Mouse (Mus musculus): ENCODE results near the gene Defb43. TPM values are rescaled to one million over a fixed set of nuclear protein-coding genes. Genes with fewer than 3 reads are reported as not detected.
A peak's percentile ranks its signal among the peaks of the same experiment; 100 is the strongest.

Defb43 gene
- total RNA-seq (2021): not detected

- DNase-seq: no peak
Measured at GRCm38 (mm10) chr14:63011471-63011870, at the start of gene Defb43. Defb43 (plus strand) TSS chr14:63011771.

GRCm38 (mm10) chr14:62963632-62964031 lies 47.9 kb upstream of the Defb43 start:
- DNase-seq: no peak
- intact Hi-C loops (cut with DNase I): no loop called here

More at GRCm38 (mm10) chr14:63011471-63011870, at the start of gene Defb43:
- intact Hi-C loops (cut with DNase I): no loop called here

- DNase-seq: no peak
- intact Hi-C loops (cut with DNase I): no loop called here
Measured at GRCm38 (mm10) chr14:62965342-62965741, 46.2 kb upstream of the Defb43 start.

GRCm38 (mm10) chr14:62965811-62966520 lies 45.6 kb upstream of the Defb43 start:
- no peak for DNase-seq
- intact Hi-C loops (cut with DNase I): no loop called here

GRCm38 (mm10) chr14:62975046-62975445 lies 36.5 kb upstream of the Defb43 start:
- intact Hi-C loops (cut with DNase I): no loop called here
- peak; percentile 75 for DNase-seq

- intact Hi-C loops (cut with DNase I): no loop called here
Measured at GRCm38 (mm10) chr14:62979815-62980214, 31.8 kb upstream of the Defb43 start.

GRCm38 (mm10) chr14:62984410-62984809 lies 27.2 kb upstream of the Defb43 start, which contains the start of gene Defb48:
Defb48 (minus strand) TSS chr14:62984510.
- intact Hi-C loops (cut with DNase I): no loop called here
- no peak for DNase-seq

More at GRCm38 (mm10) chr14:62979815-62980214, 31.8 kb upstream of the Defb43 start:
- DNase-seq: no peak

GRCm38 (mm10) chr14:62991271-62991670 lies 20.3 kb upstream of the Defb43 start:
- no peak for DNase-seq
- intact Hi-C loops (cut with DNase I): no loop called here

GRCm38 (mm10) chr14:62991849-62992510 lies 19.6 kb upstream of the Defb43 start:
- DNase-seq: no peak

GRCm38 (mm10) chr14:62997777-62998176 lies 13.8 kb upstream of the Defb43 start, which contains the start of gene Defb47:
Defb47 (plus strand) TSS chr14:62998077.
- intact Hi-C loops (cut with DNase I): no loop called here
- DNase-seq: no peak

More at GRCm38 (mm10) chr14:62991849-62992510, 19.6 kb upstream of the Defb43 start:
- intact Hi-C loops (cut with DNase I): no loop called here

GRCm38 (mm10) chr14:62998977-62999376 lies 12.6 kb upstream of the Defb43 start:
- no peak for DNase-seq
- intact Hi-C loops (cut with DNase I): no loop called here

- DNase-seq: no peak
- intact Hi-C loops (cut with DNase I): no loop called here
Measured at GRCm38 (mm10) chr14:63002588-63002987, 9.0 kb upstream of the Defb43 start.

- intact Hi-C loops (cut with DNase I): no loop called here
- no peak for DNase-seq
Measured at GRCm38 (mm10) chr14:63013082-63013481, 1.5 kb downstream of the Defb43 start.

- DNase-seq: no peak
- intact Hi-C loops (cut with DNase I): no loop called here
Measured at GRCm38 (mm10) chr14:63014667-63015066, 3.1 kb downstream of the Defb43 start.

- DNase-seq: no peak
- intact Hi-C loops (cut with DNase I): no loop called here
Measured at GRCm38 (mm10) chr14:63020524-63021156, 9.1 kb downstream of the Defb43 start.

- intact Hi-C loops (cut with DNase I): no loop called here
- no peak for DNase-seq
Measured at GRCm38 (mm10) chr14:63046691-63047090, 35.1 kb downstream of the Defb43 start, which contains the start of gene Defb42. Defb42 (plus strand) TSS chr14:63046991.

GRCm38 (mm10) chr14:63049910-63050370 lies 38.4 kb downstream of the Defb43 start, which contains the start of gene Defb30:
Defb30 (minus strand) TSS chr14:63049960.
- intact Hi-C loops (cut with DNase I): no loop called here
- DNase-seq: no peak

- DNase-seq: peak; percentile 64
- intact Hi-C loops (cut with DNase I): no loop called here
Measured at GRCm38 (mm10) chr14:63050769-63051168, 39.2 kb downstream of the Defb43 start.

- intact Hi-C loops (cut with DNase I): no loop called here
- peak; percentile 89 for DNase-seq
Measured at GRCm38 (mm10) chr14:63054729-63055128, 43.2 kb downstream of the Defb43 start.

- no peak for DNase-seq
- intact Hi-C loops (cut with DNase I): no loop called here
Measured at GRCm38 (mm10) chr14:63060361-63060760, 48.8 kb downstream of the Defb43 start.

GRCm38 (mm10) chr14:63062184-63062583 lies 50.6 kb downstream of the Defb43 start:
- DNase-seq: no peak
- intact Hi-C loops (cut with DNase I): no loop called here
